Mouse (Mus musculus) megakaryocyte, embryonic 14.5 days (primary cell): ENCODE data around the gene Vegfa.

Experiments
- FLI1 ChIP-seq: IDR thresholded peaks from 2 replicates; pipeline ENCODE4 v1.6.1; 2012; ENCODE audit warnings: low read length, inconsistent platforms, mixed read lengths
- GATA1 ChIP-seq: IDR thresholded peaks from 3 replicates; pipeline ENCODE4 v1.6.1; 2012; ENCODE audit warnings: mixed read lengths, low read length, inconsistent platforms, borderline replicate concordance

DNA sequence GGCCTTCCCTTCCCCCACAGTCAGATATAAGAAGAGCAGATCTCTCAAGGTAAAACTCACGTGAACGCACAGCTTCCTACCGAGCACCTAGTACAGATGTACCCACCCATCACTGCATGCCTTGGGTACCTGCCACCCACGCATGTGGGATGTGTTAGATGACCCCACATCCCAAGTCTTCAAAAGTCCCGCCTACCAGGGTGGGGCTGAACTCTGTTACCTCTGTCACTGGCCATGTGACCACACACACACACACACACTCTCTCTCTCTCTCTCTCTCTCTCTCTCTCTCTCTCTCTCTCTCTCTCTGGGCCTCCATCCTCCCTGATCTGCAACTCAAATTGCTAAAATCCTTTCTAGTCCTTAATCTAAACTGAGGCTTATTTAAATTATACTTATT is 27.7 kb downstream of the Vegfa start:
- no peak for TF ChIP-seq GATA1
- TF ChIP-seq FLI1, result no peak
